In genomic region chr3:109256723-109257122, GRCm38 (mm10) we compare ENCODE assay signal across 30 mouse cellular contexts.
DNase-seq lines count a peak whose midpoint lies in the region; ATAC-seq lines count a peak whose summit lies in the region.
"Had no signal": no experiment of that assay in that cellular context is flagged by ENCODE, and none has a peak within 500 bp of the region (broad histone marks: within the 10 kb centered on the region; RNA-seq: fewer than 3 reads in every experiment).

No protein-coding gene starts in this region.

- no peaks in the 10 kb centered on the region for H3K27me3 ChIP-seq in hindbrain, embryonic 16.5 days (replicated peaks; ENCODE audit: control insufficient read depth, insufficient read depth, low read length)
- no peaks in the 10 kb centered on the region for H3K27me3 ChIP-seq in hindbrain, embryonic 14.5 days (ENCODE audit: control insufficient read depth, insufficient read depth, low read length)
- H3K27me3 ChIP-seq in embryonic facial prominence, embryonic 10.5 days (replicated peaks; ENCODE audit: low read depth, poor library complexity, severe bottlenecking) = no peaks in the 10 kb centered on the region
- no peaks in the 10 kb centered on the region for H3K27me3 ChIP-seq in embryonic facial prominence, embryonic 14.5 days (replicated peaks; ENCODE audit: control insufficient read depth, insufficient read depth, low read length)
- H3K27me3 ChIP-seq in liver, embryonic 12.5 days (replicated peaks) = no peaks in the 10 kb centered on the region
- H3K27me3 ChIP-seq: CH12.LX; embryonic facial prominence, embryonic 12.5 days; forebrain, embryonic 12.5 days; heart, embryonic 12.5 days; heart, embryonic 15.5 days; hindbrain, embryonic 15.5 days; intestine, embryonic 15.5 days; Patski had no signal

- no peaks in the 10 kb centered on the region for H3K4me1 ChIP-seq in hindbrain, embryonic 16.5 days (ENCODE audit: control insufficient read depth, insufficient read depth, low read depth, low read length)
- no peaks in the 10 kb centered on the region for H3K4me1 ChIP-seq in hindbrain, embryonic 14.5 days (replicated peaks; ENCODE audit: control insufficient read depth, insufficient read depth, low read length)
- peaks cover 15% of the 10 kb centered on the region for H3K4me1 ChIP-seq in embryonic facial prominence, embryonic 10.5 days
- no peaks in the 10 kb centered on the region for H3K4me1 ChIP-seq in embryonic facial prominence, embryonic 14.5 days (ENCODE audit: control insufficient read depth, insufficient read depth, low read length)
- H3K4me1 ChIP-seq in liver, embryonic 12.5 days = 0 out of 2 replicates have a peak, but pooled peaks cover 15% of the 10 kb centered on the region
- H3K4me1 ChIP-seq: forebrain, embryonic 12.5 days; hindbrain, embryonic 15.5 days; intestine, embryonic 15.5 days had no signal

- no peak for DNase-seq in hindbrain, embryonic 14.5 days (ENCODE audit: low spot score)
- DNase-seq in embryonic facial prominence, embryonic 10.5 days (ENCODE audit: low spot score) = peak; percentile 15
- DNase-seq in embryonic facial prominence, embryonic 14.5 days (ENCODE audit: low spot score) = peak; percentile 29
- no peak for DNase-seq in cerebellum, postnatal 10 days
- DNase-seq: adrenal gland, postnatal 10 days; adrenal gland, postnatal 36 days; B cell, adult 2 months; cerebellum, adult 18-20 months; cerebellum, adult 9-10 months; cerebellum, postnatal 36 days; embryo, embryonic 11 days; gastrocnemius, adult 2 months; gastrocnemius, postnatal 14 days; heart, adult 11 months; heart, postnatal 10 days; heart, postnatal 36 days had no signal

- 0 out of 2 replicates have a peak, but pooled peaks have one; percentile 11 for ATAC-seq in hindbrain, embryonic 16.5 days
- ATAC-seq in hindbrain, embryonic 14.5 days (ENCODE audit: low FRiP score) = no peak
- peak; percentile 63; the same call in 1 of the 2 replicates for ATAC-seq in embryonic facial prominence, embryonic 14.5 days (ENCODE audit: low read depth)
- ATAC-seq in liver, embryonic 12.5 days = no peak
- ATAC-seq: forebrain, embryonic 16.5 days; intestine, embryonic 15.5 days; Patski had no signal

- H3K9me3 ChIP-seq in hindbrain, embryonic 16.5 days (ENCODE audit: control insufficient read depth, low read length) = no peaks in the 10 kb centered on the region
- no peaks in the 10 kb centered on the region for H3K9me3 ChIP-seq in hindbrain, embryonic 14.5 days (ENCODE audit: control insufficient read depth, low read length)
- no peaks in the 10 kb centered on the region for H3K9me3 ChIP-seq in embryonic facial prominence, embryonic 10.5 days
- no peaks in the 10 kb centered on the region for H3K9me3 ChIP-seq in embryonic facial prominence, embryonic 14.5 days (ENCODE audit: control insufficient read depth, low read length)
- H3K9me3 ChIP-seq in liver, embryonic 12.5 days (replicated peaks) = no peaks in the 10 kb centered on the region
- H3K9me3 ChIP-seq: embryonic facial prominence, embryonic 12.5 days; forebrain, embryonic 12.5 days; heart, embryonic 12.5 days; heart, embryonic 15.5 days; hindbrain, embryonic 15.5 days; intestine, embryonic 15.5 days had no signal

- H3K79me2 ChIP-seq in macrophage (ENCODE audit: inconsistent target) = no peaks in the 10 kb centered on the region

- H3K4me2 ChIP-seq in hindbrain, embryonic 16.5 days (ENCODE audit: low read length) = no peak overlapping the region
- no peak overlapping the region for H3K4me2 ChIP-seq in hindbrain, embryonic 14.5 days (replicated peaks)
- H3K4me2 ChIP-seq in embryonic facial prominence, embryonic 14.5 days (ENCODE audit: low read depth, low read length) = no peak overlapping the region
- H3K4me2 ChIP-seq in liver, embryonic 12.5 days = no peak overlapping the region
- H3K4me2 ChIP-seq: embryonic facial prominence, embryonic 12.5 days; forebrain, embryonic 12.5 days; heart, embryonic 12.5 days; heart, embryonic 15.5 days; hindbrain, embryonic 15.5 days; intestine, embryonic 15.5 days had no signal

- no peak overlapping the region for H3K9ac ChIP-seq in hindbrain, embryonic 16.5 days (ENCODE audit: low read depth, low read length)
- H3K9ac ChIP-seq in hindbrain, embryonic 14.5 days = no peak overlapping the region
- no peak overlapping the region for H3K9ac ChIP-seq in embryonic facial prominence, embryonic 14.5 days (ENCODE audit: low read depth, low read length)
- no peak overlapping the region for H3K9ac ChIP-seq in liver, embryonic 12.5 days
- H3K9ac ChIP-seq: embryonic facial prominence, embryonic 12.5 days; forebrain, embryonic 12.5 days; heart, embryonic 12.5 days; heart, embryonic 15.5 days; hindbrain, embryonic 15.5 days; intestine, embryonic 15.5 days had no signal

- no peaks in the 10 kb centered on the region for H3K36me3 ChIP-seq in hindbrain, embryonic 16.5 days (ENCODE audit: control insufficient read depth, insufficient read depth, low read length)
- H3K36me3 ChIP-seq in hindbrain, embryonic 14.5 days (replicated peaks; ENCODE audit: control insufficient read depth, insufficient read depth) = no peaks in the 10 kb centered on the region
- H3K36me3 ChIP-seq in embryonic facial prominence, embryonic 10.5 days (replicated peaks) = no peaks in the 10 kb centered on the region
- no peaks in the 10 kb centered on the region for H3K36me3 ChIP-seq in embryonic facial prominence, embryonic 14.5 days (ENCODE audit: control insufficient read depth, insufficient read depth, low read length)
- no peaks in the 10 kb centered on the region for H3K36me3 ChIP-seq in macrophage (ENCODE audit: inconsistent target)
- no peaks in the 10 kb centered on the region for H3K36me3 ChIP-seq in liver, embryonic 12.5 days
- H3K36me3 ChIP-seq: embryonic facial prominence, embryonic 12.5 days; forebrain, embryonic 12.5 days; G1E; heart, embryonic 12.5 days; heart, embryonic 15.5 days; hindbrain, embryonic 15.5 days; intestine, embryonic 15.5 days had no signal

- H3K27ac ChIP-seq in hindbrain, embryonic 16.5 days (ENCODE audit: low read depth, low read length) = no peak overlapping the region
- H3K27ac ChIP-seq in hindbrain, embryonic 14.5 days = no peak overlapping the region
- no peak overlapping the region for H3K27ac ChIP-seq in embryonic facial prominence, embryonic 10.5 days (replicated peaks)
- no peak overlapping the region for H3K27ac ChIP-seq in embryonic facial prominence, embryonic 14.5 days (replicated peaks; ENCODE audit: low read depth, low read length)
- H3K27ac ChIP-seq in macrophage = peak overlapping the region; percentile 98
- H3K27ac ChIP-seq in liver, embryonic 12.5 days = no peak overlapping the region
- H3K27ac ChIP-seq: embryonic facial prominence, embryonic 12.5 days; forebrain, embryonic 12.5 days; gastrocnemius, adult 2 months; heart, embryonic 15.5 days; hindbrain, embryonic 15.5 days; intestine, embryonic 15.5 days had no signal

- H3K4me3 ChIP-seq in hindbrain, embryonic 16.5 days (ENCODE audit: low read length) = no peak overlapping the region
- H3K4me3 ChIP-seq in hindbrain, embryonic 14.5 days (replicated peaks; ENCODE audit: low read length) = no peak overlapping the region
- H3K4me3 ChIP-seq in embryonic facial prominence, embryonic 10.5 days = no peak overlapping the region
- H3K4me3 ChIP-seq in embryonic facial prominence, embryonic 14.5 days (ENCODE audit: low read depth, low read length) = no peak overlapping the region
- no peak overlapping the region for H3K4me3 ChIP-seq in macrophage (ENCODE audit: inconsistent target)
- H3K4me3 ChIP-seq in liver, embryonic 12.5 days = no peak overlapping the region
- H3K4me3 ChIP-seq: embryonic facial prominence, embryonic 12.5 days; erythroblast, embryonic 14.5 days; forebrain, embryonic 12.5 days; gastrocnemius, adult 2 months; heart, embryonic 12.5 days; heart, embryonic 15.5 days; hindbrain, embryonic 15.5 days; intestine, embryonic 15.5 days had no signal

- WGBS in hindbrain, embryonic 16.5 days = 67% methylated on average over 5 of the region's 5 CpGs
- 82% methylated on average over 5 of the region's 5 CpGs for WGBS in hindbrain, embryonic 14.5 days
- 85% methylated on average over 5 of the region's 5 CpGs for WGBS in embryonic facial prominence, embryonic 10.5 days
- 64% methylated on average over 5 of the region's 5 CpGs for WGBS in embryonic facial prominence, embryonic 14.5 days
- 97% methylated on average over 5 of the region's 5 CpGs for whole genome bisulfite sequencing in macrophage (ENCODE audit: missing documents)
- WGBS in liver, embryonic 12.5 days (ENCODE audit: insufficient replicate concordance) = 79% methylated on average over 5 of the region's 5 CpGs

Comparison
In these comparisons a context has a peak if more than half of its experiments do, and no peak if none do; other contexts are left out.
1. ATAC-seq: peak in hindbrain, embryonic 16.5 days (single experiment) and embryonic facial prominence, embryonic 14.5 days (single experiment); none in hindbrain, embryonic 14.5 days (single experiment) and liver, embryonic 12.5 days (single experiment).
2. DNase-seq: peak in embryonic facial prominence, embryonic 10.5 days (single experiment) and embryonic facial prominence, embryonic 14.5 days (single experiment); none in hindbrain, embryonic 14.5 days (single experiment) and cerebellum, postnatal 10 days (0 of 2).